Mouse (Mus musculus) cortical plate, adult 2 months (tissue): ENCODE results near the gene Poc5.

Experiments
- CTCF ChIP-seq: fragments of 200-500 bp; IDR thresholded peaks from 2 replicates; pipeline ENCODE4 v1.5.1; 2011; ENCODE audit warnings: mild to moderate bottlenecking, control low read depth, low read length; ENCODE audit not compliant: insufficient read depth; ENCODE audit errors: extremely low read depth
- POLR2A ChIP-seq: fragments of 200-500 bp; IDR thresholded peaks from 2 replicates; pipeline ENCODE4 v1.6.1; 2011; ENCODE audit warnings: mild to moderate bottlenecking, low read length, control low read depth; ENCODE audit not compliant: insufficient read depth; ENCODE audit errors: extremely low read depth

- TF ChIP-seq CTCF, result no peak
- TF ChIP-seq POLR2A, result no peak
Measured at GRCm38 (mm10) chr13:96462644-96463043, 74.5 kb downstream of the Poc5 start.
